8 mouse cellular contexts compared by ENCODE assay signal in the genomic region with DNA sequence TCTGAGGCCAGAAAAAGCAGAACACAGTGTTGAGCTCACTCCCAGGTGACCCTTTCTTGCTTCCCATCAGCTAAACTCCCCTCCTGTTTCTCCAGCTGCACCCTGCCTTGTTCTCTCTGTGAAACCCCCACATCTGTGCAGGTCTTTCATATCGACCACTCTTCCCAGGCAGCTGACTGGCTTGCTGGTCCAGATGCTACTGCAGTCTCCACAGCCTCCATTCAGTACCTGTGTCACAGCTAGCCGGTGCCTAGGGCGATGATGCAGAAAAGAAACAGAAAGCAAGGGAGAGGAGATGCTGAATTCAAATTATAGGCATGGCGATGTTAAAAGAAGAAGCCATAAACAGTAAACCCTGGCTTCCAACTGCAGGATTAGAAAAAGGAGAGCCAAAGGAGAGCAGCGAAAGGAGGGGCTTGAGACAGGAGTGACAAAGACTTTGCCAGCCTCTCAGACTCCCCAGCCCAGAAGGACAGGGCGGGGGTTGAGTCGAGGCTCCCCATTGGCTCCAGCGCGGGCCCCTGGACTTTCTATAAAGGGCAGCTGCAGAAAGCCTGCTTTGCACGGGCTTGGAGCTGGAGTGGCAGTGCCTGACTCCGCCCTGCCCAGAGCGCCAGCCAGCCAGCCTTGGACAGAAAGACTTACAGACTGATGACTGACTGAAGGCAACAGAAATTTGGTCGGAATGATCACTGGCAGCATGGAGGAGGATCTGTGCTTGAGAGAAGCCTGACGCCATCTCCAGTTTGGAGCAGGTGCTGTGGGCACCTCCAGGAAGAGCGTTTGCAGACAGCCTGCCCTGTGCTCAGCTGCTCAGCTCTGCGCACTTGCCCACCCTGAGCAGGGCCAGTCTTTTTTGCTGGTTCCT. TPM values are rescaled to one million over a fixed set of nuclear protein-coding genes. Genes with fewer than 3 reads are reported as not detected.
DNase-seq lines count a peak whose midpoint lies in the region; ATAC-seq and TF ChIP-seq lines count a peak whose summit lies in the region.

A gene (plus strand): TSS at position 535 of the 868 bp plus-strand sequence.

- TF ChIP-seq POLR2A in olfactory bulb, adult 2 months (IDR thresholded peaks at IDR 0.05; ENCODE audit: insufficient read depth, low read depth, low read length), result no peak

- no peak within 1 kb of the TSS for H3K27ac ChIP-seq in kidney, embryonic 16.5 days (ENCODE audit: low read length)
- peak within 1 kb of the TSS; percentile 35; the same call in 1 of the 2 replicates for H3K27ac ChIP-seq in embryonic facial prominence, embryonic 10.5 days (replicated peaks)
- no peak within 1 kb of the TSS for H3K27ac ChIP-seq in intestine, embryonic 16.5 days (ENCODE audit: low read length)
- no peak within 1 kb of the TSS for H3K27ac ChIP-seq in limb, embryonic 12.5 days
- H3K27ac ChIP-seq in olfactory bulb, adult 2 months (ENCODE audit: insufficient read depth, low read depth, low read length), result no peak within 1 kb of the TSS

- peak; percentile 98 for ATAC-seq in kidney, embryonic 16.5 days (ENCODE audit: low FRiP score, low TSS enrichment)
- peak; percentile 100 for ATAC-seq in intestine, embryonic 16.5 days
- peak; percentile 95 for ATAC-seq in limb, embryonic 12.5 days (ENCODE audit: insufficient number of reproducible peaks, insufficient read depth, low FRiP score, low TSS enrichment, low read depth)
- no peak for ATAC-seq in erythroid progenitor cell, adult 5-6 weeks (replicated peaks; ENCODE audit: low FRiP score, poor library complexity, severe bottlenecking)

- no peaks in the 10 kb centered on the region for H3K36me3 ChIP-seq in kidney, embryonic 16.5 days (ENCODE audit: insufficient read depth, low read length)
- H3K36me3 ChIP-seq in embryonic facial prominence, embryonic 10.5 days (replicated peaks), result no peaks in the 10 kb centered on the region
- no peaks in the 10 kb centered on the region for H3K36me3 ChIP-seq in intestine, embryonic 16.5 days (ENCODE audit: control insufficient read depth, insufficient read depth, low read length)
- H3K36me3 ChIP-seq in limb, embryonic 12.5 days, result no peaks in the 10 kb centered on the region

- no peaks in the 10 kb centered on the region for H3K9me3 ChIP-seq in kidney, embryonic 16.5 days (ENCODE audit: low read length)
- H3K9me3 ChIP-seq in embryonic facial prominence, embryonic 10.5 days, result no peaks in the 10 kb centered on the region
- no peaks in the 10 kb centered on the region for H3K9me3 ChIP-seq in intestine, embryonic 16.5 days (ENCODE audit: control insufficient read depth, low read length)
- H3K9me3 ChIP-seq in limb, embryonic 12.5 days, result no peaks in the 10 kb centered on the region

- TF ChIP-seq CTCF in olfactory bulb, adult 2 months (IDR thresholded peaks at IDR 0.05; ENCODE audit: insufficient read depth, low read depth, low read length), result no peak

- peak within 1 kb of the TSS; percentile 35 for H3K4me3 ChIP-seq in kidney, embryonic 16.5 days (ENCODE audit: low read length)
- H3K4me3 ChIP-seq in embryonic facial prominence, embryonic 10.5 days, result peak within 1 kb of the TSS; percentile 48
- peak within 1 kb of the TSS; percentile 25 for H3K4me3 ChIP-seq in intestine, embryonic 16.5 days (ENCODE audit: low read length)
- peak within 1 kb of the TSS; percentile 34 for H3K4me3 ChIP-seq in limb, embryonic 12.5 days (replicated peaks)
- peak within 1 kb of the TSS; percentile 48 for H3K4me3 ChIP-seq in olfactory bulb, adult 2 months (ENCODE audit: insufficient read depth, low read depth, low read length)

- H3K9ac ChIP-seq in kidney, embryonic 16.5 days (replicated peaks; ENCODE audit: low read length), result no peak within 1 kb of the TSS
- H3K9ac ChIP-seq in intestine, embryonic 16.5 days (ENCODE audit: low read depth, low read length), result no peak within 1 kb of the TSS
- H3K9ac ChIP-seq in limb, embryonic 12.5 days (replicated peaks), result no peak within 1 kb of the TSS; the same call in 1 of the 2 replicates

- H3K27me3 ChIP-seq in kidney, embryonic 16.5 days (ENCODE audit: insufficient read depth, low read length), result peaks cover 4% of the 10 kb centered on the region; the same call in 1 of the 2 replicates
- H3K27me3 ChIP-seq in embryonic facial prominence, embryonic 10.5 days (replicated peaks; ENCODE audit: low read depth, poor library complexity, severe bottlenecking), result 0 out of 2 replicates have a peak, but pooled peaks cover 22% of the 10 kb centered on the region
- H3K27me3 ChIP-seq in intestine, embryonic 16.5 days (replicated peaks; ENCODE audit: control insufficient read depth, insufficient read depth, low read length), result no peaks in the 10 kb centered on the region
- peaks cover 5% of the 10 kb centered on the region; the same call in 1 of the 2 replicates for H3K27me3 ChIP-seq in limb, embryonic 12.5 days

- WGBS in kidney, embryonic 16.5 days, result 23% methylated on average over 16 of the region's 16 CpGs
- WGBS in embryonic facial prominence, embryonic 10.5 days, result 22% methylated on average over 16 of the region's 16 CpGs
- WGBS in intestine, embryonic 16.5 days, result 23% methylated on average over 16 of the region's 16 CpGs
- 21% methylated on average over 16 of the region's 16 CpGs for WGBS in limb, embryonic 12.5 days
- WGBS in olfactory bulb, adult 2 months, result 18% methylated on average over 16 of the region's 16 CpGs

- H3K4me1 ChIP-seq in kidney, embryonic 16.5 days (ENCODE audit: insufficient read depth, low read length), result no peaks in the 10 kb centered on the region
- H3K4me1 ChIP-seq in embryonic facial prominence, embryonic 10.5 days, result no peaks in the 10 kb centered on the region
- H3K4me1 ChIP-seq in intestine, embryonic 16.5 days (ENCODE audit: control insufficient read depth, insufficient read depth, low read length), result no peaks in the 10 kb centered on the region
- H3K4me1 ChIP-seq in limb, embryonic 12.5 days (replicated peaks), result no peaks in the 10 kb centered on the region
- peaks cover 6% of the 10 kb centered on the region; the same call in 1 of the 2 replicates for H3K4me1 ChIP-seq in olfactory bulb, adult 2 months (ENCODE audit: control insufficient read depth, insufficient read depth, low read length)

- H3K4me2 ChIP-seq in kidney, embryonic 16.5 days (replicated peaks; ENCODE audit: low read depth, low read length), result peak within 1 kb of the TSS; percentile 49
- peak within 1 kb of the TSS; percentile 46 for H3K4me2 ChIP-seq in intestine, embryonic 16.5 days (ENCODE audit: low read depth, low read length)
- peak within 1 kb of the TSS; percentile 57 for H3K4me2 ChIP-seq in limb, embryonic 12.5 days

- no peak for DNase-seq in kidney, adult 9 months
- DNase-seq in embryonic facial prominence, embryonic 10.5 days (ENCODE audit: low spot score), result peak; percentile 67
- peak; percentile 90 for DNase-seq in heart, adult 11 months

RNA-seq across cellular contexts. Expression of the gene that starts here (rescaled TPM):
- polyA plus RNA-seq in kidney, embryonic 16.5 days (2015; fragmentation: Nextera tagmentation; extraction: Ambion mirVana), result 0.16 and 0.36 TPM in 2 replicates
- polyA plus RNA-seq in embryonic facial prominence, embryonic 10.5 days (2016; fragmentation: Nextera tagmentation; extraction: Ambion mirVana), result 0.32 and 0.41 TPM in 2 replicates
- polyA plus RNA-seq in intestine, embryonic 16.5 days (2015; fragmentation: Nextera tagmentation; extraction: Ambion mirVana), result 0.11 and 0.26 TPM in 2 replicates
- polyA plus RNA-seq in limb, embryonic 12.5 days (2016; fragmentation: Nextera tagmentation; extraction: Ambion mirVana), result 0.36 and 0.44 TPM in 2 replicates
- polyA plus RNA-seq in olfactory bulb, adult 2 months (2012; ENCODE audit: insufficient read depth, insufficient read length, low replicate concordance, missing spikeins), result not detected in 2 replicates
- not detected in 2 replicates for total RNA-seq in erythroid progenitor cell, adult 5-6 weeks (2015; ENCODE audit: low replicate concordance)
- total RNA-seq in erythroid progenitor cell, adult 5-6 weeks (2017; ENCODE audit: low replicate concordance), result not detected in 2 replicates

Comparison
In these comparisons a context has a peak if more than half of its experiments do, and no peak if none do; other contexts are left out.
1. Peak in ATAC-seq, H3K4me3 ChIP-seq and H3K4me2 ChIP-seq in kidney, embryonic 16.5 days; RNA of the gene not detected or under 1 TPM.
2. Peak in DNase-seq, H3K4me3 ChIP-seq and H3K27ac ChIP-seq in embryonic facial prominence, embryonic 10.5 days; RNA of the gene not detected or under 1 TPM.
3. Peak in ATAC-seq, H3K4me3 ChIP-seq and H3K4me2 ChIP-seq in intestine, embryonic 16.5 days; RNA of the gene not detected or under 1 TPM.
4. Peak in ATAC-seq, H3K4me3 ChIP-seq and H3K4me2 ChIP-seq in limb, embryonic 12.5 days; RNA of the gene not detected or under 1 TPM.